ENCODE assay signal across 18 mouse cellular contexts in genomic region chr7:6911731-6912130, GRCm38 (mm10).
DNase-seq lines count a peak whose midpoint lies in the region; ATAC-seq and TF ChIP-seq lines count a peak whose summit lies in the region.
"Had no signal": no experiment of that assay in that cellular context is flagged by ENCODE, and none has a peak within 500 bp of the region (broad histone marks: within the 10 kb centered on the region; RNA-seq: fewer than 3 reads in every experiment).

No protein-coding gene starts in this region.

- no peaks in the 10 kb centered on the region for H3K79me2 ChIP-seq in myocyte (ENCODE audit: control insufficient read depth, insufficient read depth)

- H3K27me3 ChIP-seq in hindbrain, embryonic 12.5 days: no peaks in the 10 kb centered on the region
- H3K27me3 ChIP-seq in hindbrain, embryonic 16.5 days (replicated peaks; ENCODE audit: control insufficient read depth, insufficient read depth, low read length): no peaks in the 10 kb centered on the region
- H3K27me3 ChIP-seq in midbrain, embryonic 12.5 days: no peaks in the 10 kb centered on the region
- no peaks in the 10 kb centered on the region for H3K27me3 ChIP-seq in midbrain, embryonic 10.5 days (ENCODE audit: low read depth, poor library complexity, severe bottlenecking)
- no peaks in the 10 kb centered on the region for H3K27me3 ChIP-seq in embryonic facial prominence, embryonic 15.5 days
- H3K27me3 ChIP-seq in myocyte (ENCODE audit: control insufficient read depth, insufficient read depth, insufficient read length): no peaks in the 10 kb centered on the region
- H3K27me3 ChIP-seq: kidney, embryonic 15.5 days; liver, embryonic 13.5 days; neural tube, embryonic 15.5 days; Patski had no signal

- no peak for TF ChIP-seq POLR2A in myocyte (IDR thresholded peaks at IDR 0.05; ENCODE audit: insufficient read length, low read depth)

- 0 out of 2 replicates have a peak overlapping the region, but pooled peaks have one; percentile 6 for H3K27ac ChIP-seq in hindbrain, embryonic 12.5 days
- H3K27ac ChIP-seq in hindbrain, embryonic 16.5 days (ENCODE audit: low read depth, low read length): no peak overlapping the region
- H3K27ac ChIP-seq in midbrain, embryonic 12.5 days (replicated peaks): 0 out of 2 replicates have a peak overlapping the region, but pooled peaks have one; percentile 15
- no peak overlapping the region for H3K27ac ChIP-seq in midbrain, embryonic 10.5 days (replicated peaks)
- H3K27ac ChIP-seq in embryonic facial prominence, embryonic 15.5 days (replicated peaks): peak overlapping the region; percentile 66; the same call in 1 of the 2 replicates
- H3K27ac ChIP-seq: neural tube, embryonic 15.5 days had no signal

- H3K36me3 ChIP-seq in hindbrain, embryonic 12.5 days: no peaks in the 10 kb centered on the region
- no peaks in the 10 kb centered on the region for H3K36me3 ChIP-seq in hindbrain, embryonic 16.5 days (ENCODE audit: control insufficient read depth, insufficient read depth, low read length)
- no peaks in the 10 kb centered on the region for H3K36me3 ChIP-seq in midbrain, embryonic 12.5 days
- H3K36me3 ChIP-seq in midbrain, embryonic 10.5 days: no peaks in the 10 kb centered on the region
- no peaks in the 10 kb centered on the region for H3K36me3 ChIP-seq in embryonic facial prominence, embryonic 15.5 days
- no peaks in the 10 kb centered on the region for H3K36me3 ChIP-seq in myocyte (ENCODE audit: control insufficient read depth, insufficient read depth)
- H3K36me3 ChIP-seq: kidney, embryonic 15.5 days; liver, embryonic 13.5 days; neural tube, embryonic 15.5 days had no signal

- H3K4me1 ChIP-seq in hindbrain, embryonic 12.5 days: peaks cover 20% of the 10 kb centered on the region
- H3K4me1 ChIP-seq in hindbrain, embryonic 16.5 days (ENCODE audit: control insufficient read depth, insufficient read depth, low read depth, low read length): peaks cover 14% of the 10 kb centered on the region
- peaks cover 20% of the 10 kb centered on the region for H3K4me1 ChIP-seq in midbrain, embryonic 12.5 days
- peaks cover 28% of the 10 kb centered on the region for H3K4me1 ChIP-seq in midbrain, embryonic 10.5 days
- peaks cover 23% of the 10 kb centered on the region for H3K4me1 ChIP-seq in embryonic facial prominence, embryonic 15.5 days
- H3K4me1 ChIP-seq: megakaryocyte, embryonic 14.5 days had no signal

- no peak for DNase-seq in midbrain, embryonic 10.5 days (ENCODE audit: low spot score)
- no peak for DNase-seq in urinary bladder, postnatal 14 days (ENCODE audit: low spot score)
- DNase-seq: adrenal gland, postnatal 14 days; cerebellum, adult 11-12 months; cerebellum, postnatal 25 days; gastrocnemius, postnatal 14 days; liver, embryonic 13.5 days; right cerebral cortex, postnatal 4 days had no signal

- H3K4me3 ChIP-seq in hindbrain, embryonic 12.5 days: no peak overlapping the region
- H3K4me3 ChIP-seq in hindbrain, embryonic 16.5 days (ENCODE audit: low read length): no peak overlapping the region
- no peak overlapping the region for H3K4me3 ChIP-seq in midbrain, embryonic 12.5 days
- no peak overlapping the region for H3K4me3 ChIP-seq in midbrain, embryonic 10.5 days
- no peak overlapping the region for H3K4me3 ChIP-seq in embryonic facial prominence, embryonic 15.5 days (replicated peaks)
- H3K4me3 ChIP-seq in myocyte: no peak overlapping the region
- H3K4me3 ChIP-seq: kidney, embryonic 15.5 days; liver, embryonic 13.5 days; megakaryocyte, embryonic 14.5 days; neural tube, embryonic 15.5 days had no signal

- no peak overlapping the region for H3ac ChIP-seq in myocyte (ENCODE audit: control insufficient read depth, insufficient read length)

- no peak overlapping the region for H3K9ac ChIP-seq in hindbrain, embryonic 12.5 days
- no peak overlapping the region for H3K9ac ChIP-seq in hindbrain, embryonic 16.5 days (ENCODE audit: low read depth, low read length)
- no peak overlapping the region for H3K9ac ChIP-seq in midbrain, embryonic 12.5 days (replicated peaks)
- no peak overlapping the region for H3K9ac ChIP-seq in embryonic facial prominence, embryonic 15.5 days
- H3K9ac ChIP-seq: kidney, embryonic 15.5 days; liver, embryonic 13.5 days; neural tube, embryonic 15.5 days had no signal

- H3K9me3 ChIP-seq in hindbrain, embryonic 12.5 days (replicated peaks): no peaks in the 10 kb centered on the region
- no peaks in the 10 kb centered on the region for H3K9me3 ChIP-seq in hindbrain, embryonic 16.5 days (ENCODE audit: control insufficient read depth, low read length)
- no peaks in the 10 kb centered on the region for H3K9me3 ChIP-seq in midbrain, embryonic 12.5 days
- H3K9me3 ChIP-seq in midbrain, embryonic 10.5 days (replicated peaks): no peaks in the 10 kb centered on the region
- H3K9me3 ChIP-seq in embryonic facial prominence, embryonic 15.5 days (replicated peaks): no peaks in the 10 kb centered on the region
- H3K9me3 ChIP-seq: kidney, embryonic 15.5 days; liver, embryonic 13.5 days; neural tube, embryonic 15.5 days had no signal

- 73% methylated on average over 5 of the region's 5 CpGs for WGBS in hindbrain, embryonic 12.5 days
- WGBS in hindbrain, embryonic 16.5 days: 79% methylated on average over 5 of the region's 5 CpGs
- WGBS in midbrain, embryonic 12.5 days: 75% methylated on average over 5 of the region's 5 CpGs
- WGBS in midbrain, embryonic 10.5 days: 77% methylated on average over 5 of the region's 5 CpGs
- WGBS in embryonic facial prominence, embryonic 15.5 days: 67% methylated on average over 5 of the region's 5 CpGs

- no peak overlapping the region for H3K4me2 ChIP-seq in hindbrain, embryonic 12.5 days (replicated peaks)
- no peak overlapping the region for H3K4me2 ChIP-seq in hindbrain, embryonic 16.5 days (ENCODE audit: low read length)
- H3K4me2 ChIP-seq in midbrain, embryonic 12.5 days (replicated peaks): no peak overlapping the region
- no peak overlapping the region for H3K4me2 ChIP-seq in embryonic facial prominence, embryonic 15.5 days (replicated peaks)
- no peak overlapping the region for H3K4me2 ChIP-seq in myocyte (ENCODE audit: low read depth)
- H3K4me2 ChIP-seq: kidney, embryonic 15.5 days; liver, embryonic 13.5 days; neural tube, embryonic 15.5 days had no signal

- ATAC-seq in hindbrain, embryonic 12.5 days (ENCODE audit: low FRiP score): no peak
- no peak for ATAC-seq in hindbrain, embryonic 16.5 days
- no peak for ATAC-seq in midbrain, embryonic 12.5 days (ENCODE audit: low FRiP score, low read depth)
- ATAC-seq in embryonic facial prominence, embryonic 15.5 days (ENCODE audit: insufficient number of reproducible peaks, low FRiP score, low TSS enrichment, low read depth): 0 out of 2 replicates have a peak, but pooled peaks have one; percentile 7
- ATAC-seq: activated CD4-positive, CD25-positive, alpha-beta regulatory T cell, adult 4 months; Patski had no signal

TF ChIP-seq in myocyte, 11 proteins besides CTCF, POLR2A, EP300 and RAD21:
- TF ChIP-seq TCF12 (IDR thresholded peaks at IDR 0.05; ENCODE audit: insufficient read depth, poor library complexity, severe bottlenecking): no peak
- TF ChIP-seq SRF (IDR thresholded peaks at IDR 0.05; ENCODE audit: control insufficient read depth, insufficient read length, low read depth): no peak
- peak; percentile 48 for TF ChIP-seq USF1 (IDR thresholded peaks at IDR 0.05; ENCODE audit: low read depth)

Comparison
In these comparisons a context has a peak if more than half of its experiments do, and no peak if none do; other contexts are left out.
1. H3K27ac ChIP-seq: peak in hindbrain, embryonic 12.5 days (single experiment), midbrain, embryonic 12.5 days (single experiment) and embryonic facial prominence, embryonic 15.5 days (single experiment); none in hindbrain, embryonic 16.5 days (single experiment) and midbrain, embryonic 10.5 days (single experiment).